Mouse (Mus musculus): Measurements from ENCODE around the gene Nosip.
A peak's percentile ranks its signal among the peaks of the same experiment; 100 is the strongest.
"Not testable (repeated sequence)": the region's sequence is repeated elsewhere in the genome, so short reads cannot be mapped to it uniquely, and the experiment has no call there.

Nosip gene

DNA sequence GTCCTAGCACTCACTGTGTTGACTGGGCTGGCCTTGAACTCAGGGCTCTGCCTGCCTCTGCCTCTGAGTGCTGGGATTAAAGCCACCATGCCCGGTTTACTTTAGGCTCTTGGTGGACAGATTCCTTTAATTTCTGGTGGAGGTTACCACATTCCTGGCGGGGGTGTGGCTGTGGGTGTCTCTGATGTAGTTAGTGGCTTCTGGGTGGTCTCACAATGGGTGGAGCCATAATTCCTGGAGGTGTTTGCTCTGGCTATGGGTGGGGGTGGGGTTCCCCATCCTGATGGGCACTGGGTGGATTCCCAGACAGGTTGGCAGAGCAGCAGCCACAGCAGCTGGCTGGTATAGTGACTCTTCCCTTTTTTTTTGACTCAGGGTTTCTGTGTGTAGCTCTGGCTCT lies 49.7 kb downstream of the Nosip start:
- DNase-seq (ENCODE audit: low read depth in 2 of 2, low spot score in 2 of 2) = no peak

DNA sequence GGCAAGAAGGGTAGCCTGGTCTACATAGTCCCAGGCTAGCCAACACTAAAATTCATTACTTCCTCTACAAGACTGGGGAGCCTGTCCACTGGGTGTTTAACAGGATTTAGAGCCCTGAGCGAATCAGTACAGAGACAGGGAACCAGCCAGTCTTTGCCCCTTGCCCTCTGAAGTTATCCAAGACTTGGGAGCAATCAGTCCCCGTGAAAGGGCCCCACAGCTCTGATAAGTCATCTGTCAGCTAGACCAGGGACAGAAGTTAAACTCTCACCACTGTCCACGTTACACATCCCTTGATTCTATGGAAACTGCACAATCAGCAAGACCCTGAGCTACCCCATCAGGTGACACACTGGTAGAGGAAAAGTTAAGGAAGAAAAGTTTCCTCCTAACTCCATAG lies 50.3 kb downstream of the Nosip start:
- DNase-seq (ENCODE audit: low read depth in 2 of 2, low spot score in 2 of 2) = no peak

DNA sequence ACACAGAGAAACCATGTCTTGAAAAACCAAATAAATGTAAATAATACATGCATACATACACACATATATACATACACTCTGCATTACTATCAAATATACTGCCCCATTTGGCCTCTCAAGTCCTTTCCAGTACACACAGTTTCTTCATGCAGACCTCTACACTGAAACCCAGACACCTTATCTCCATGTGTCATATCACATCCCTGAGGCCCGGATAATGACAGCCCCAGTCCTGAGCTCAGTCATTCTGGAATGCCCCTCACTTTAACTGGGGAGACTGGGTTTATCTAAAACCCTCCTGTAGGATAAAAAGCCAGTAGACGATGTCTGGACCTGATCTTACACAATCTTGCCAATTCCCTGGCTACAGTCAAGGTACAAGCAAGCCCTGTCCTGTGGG lies 51.2 kb downstream of the Nosip start:
- DNase-seq (ENCODE audit: low read depth in 2 of 2, low spot score in 2 of 2) = no peak

DNA sequence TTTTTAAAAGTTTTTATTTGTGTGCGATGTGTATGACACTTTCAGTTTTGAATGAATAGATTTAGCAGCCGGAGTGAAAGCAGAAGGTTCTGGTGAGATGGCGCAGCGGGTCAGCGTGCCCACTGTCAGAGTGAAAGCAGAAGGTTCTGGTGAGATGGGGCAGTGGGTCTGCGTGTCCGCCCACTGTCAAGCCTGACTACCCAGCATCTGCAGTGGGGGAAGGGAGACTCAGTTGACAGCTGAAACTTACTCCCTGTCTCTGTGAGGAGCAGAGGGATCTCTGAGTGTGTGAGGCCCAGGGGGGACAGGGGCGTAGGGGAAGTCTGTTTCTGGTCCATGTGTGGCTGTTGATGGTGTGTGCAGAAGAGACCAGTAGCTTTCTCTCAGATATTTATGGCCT lies 55.3 kb downstream of the Nosip start:
- DNase-seq (ENCODE audit: low read depth in 2 of 2, low spot score in 2 of 2) = no peak

DNA sequence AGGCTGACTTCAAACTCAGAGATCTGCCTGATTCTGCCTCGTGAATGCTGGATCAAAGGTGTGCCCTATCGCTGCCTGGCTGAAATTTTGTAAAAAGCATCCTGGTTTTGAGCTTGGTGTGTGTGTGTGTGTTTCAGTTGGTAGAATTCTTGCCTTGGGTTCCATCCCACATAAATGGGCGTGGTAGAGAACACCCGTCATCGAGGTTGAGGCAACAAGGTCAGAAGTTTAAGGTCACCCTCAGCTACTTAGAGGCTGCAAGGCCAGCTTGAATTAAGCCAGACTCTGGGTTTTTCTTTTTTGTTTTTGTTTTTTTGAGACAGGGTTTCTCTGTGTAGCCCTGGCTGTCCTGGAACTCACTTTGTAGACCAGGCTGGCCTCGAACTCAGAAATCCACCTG lies 56.1 kb downstream of the Nosip start:
- no peak for DNase-seq (ENCODE audit: low read depth in 2 of 2, low spot score in 2 of 2)

DNA sequence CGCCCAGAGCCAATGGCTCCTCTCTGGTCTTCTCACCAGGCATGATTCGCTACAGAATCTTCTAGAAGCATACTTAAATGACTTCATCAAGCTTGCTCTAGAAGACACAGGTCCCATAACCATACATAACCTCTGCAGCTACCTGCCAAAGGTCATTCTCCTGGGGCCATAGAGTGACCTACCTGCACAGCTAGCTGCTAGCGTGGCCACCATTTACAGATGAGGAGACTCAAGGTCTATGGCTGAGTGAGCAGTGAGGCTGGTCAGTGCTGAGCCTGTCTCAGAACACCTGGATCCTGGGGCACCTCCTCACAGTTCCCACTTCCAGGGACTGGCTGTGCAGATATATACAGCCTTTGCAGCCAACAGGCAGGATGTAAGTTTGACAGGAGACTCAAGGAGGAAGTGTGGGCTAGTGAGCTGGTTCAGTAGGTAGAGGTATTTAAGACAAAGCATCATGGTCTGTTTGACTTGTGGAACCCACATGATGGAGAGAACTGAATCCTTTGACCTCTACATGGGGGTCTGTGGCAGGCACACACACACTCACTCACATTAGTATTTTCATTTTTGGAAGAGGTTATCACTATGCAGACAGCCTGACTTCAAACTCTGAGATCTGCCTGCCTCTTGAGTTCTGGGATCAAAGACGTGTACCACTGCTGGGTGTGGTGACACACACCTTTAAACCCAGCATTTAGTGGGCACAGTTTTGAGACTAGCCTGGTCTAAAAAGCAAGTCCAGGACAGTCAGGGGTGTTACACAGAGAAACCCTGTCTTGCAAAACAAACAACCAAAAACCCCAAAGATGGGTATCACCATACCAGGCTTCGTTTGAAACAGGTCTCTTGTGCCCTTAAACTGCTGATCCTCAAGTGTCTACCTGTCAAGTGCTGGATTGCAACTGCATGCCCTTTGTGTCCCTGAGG lies 57.8 kb downstream of the Nosip start:
- DNase-seq (ENCODE audit: low read depth in 2 of 2, low spot score in 2 of 2) = no peak

DNA sequence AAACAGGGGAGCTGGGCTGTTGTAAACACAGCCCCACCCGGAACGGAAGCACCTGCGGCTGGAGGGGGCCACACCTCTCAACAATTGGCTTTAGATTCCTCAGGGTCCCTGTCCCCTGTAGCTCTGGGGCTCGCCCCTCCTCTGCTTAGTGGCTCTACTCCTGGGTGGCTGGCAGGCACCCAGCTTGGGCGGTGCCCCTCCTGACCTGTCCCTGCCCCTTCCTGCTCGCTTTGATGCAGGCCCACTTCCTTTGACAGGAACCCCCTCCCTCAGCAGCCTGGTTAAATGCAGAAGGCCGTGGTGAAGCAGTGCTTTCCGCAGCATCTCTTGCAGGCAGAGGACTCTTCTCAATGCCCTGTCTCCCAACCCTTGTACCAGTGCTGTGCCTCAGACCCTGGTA lies 59.2 kb downstream of the Nosip start:
- peak; percentile 82 to 83 for DNase-seq (ENCODE audit: low read depth in 2 of 2, low spot score in 2 of 2)

DNA sequence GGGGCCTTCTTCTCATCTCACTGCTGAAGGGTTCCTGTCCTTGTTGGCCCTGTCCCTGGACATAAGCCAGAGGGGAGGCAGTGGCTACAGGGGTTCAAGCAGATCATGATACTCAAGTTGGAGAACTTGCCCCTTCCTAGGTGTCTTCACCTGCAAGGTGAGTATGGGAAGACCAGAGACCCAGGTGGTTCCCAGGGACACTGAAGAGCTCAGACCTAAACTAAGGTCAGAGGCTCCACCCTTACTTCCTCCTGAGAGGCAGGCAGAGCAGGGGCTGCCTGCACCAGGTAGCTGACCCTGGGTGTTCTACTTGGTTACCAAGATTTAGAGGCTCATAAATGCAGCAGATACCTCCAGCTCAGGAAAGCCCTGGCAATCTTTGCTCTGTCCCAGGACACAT lies 59.7 kb downstream of the Nosip start:
- DNase-seq (ENCODE audit: low read depth in 2 of 2, low spot score in 2 of 2) = no peak

DNA sequence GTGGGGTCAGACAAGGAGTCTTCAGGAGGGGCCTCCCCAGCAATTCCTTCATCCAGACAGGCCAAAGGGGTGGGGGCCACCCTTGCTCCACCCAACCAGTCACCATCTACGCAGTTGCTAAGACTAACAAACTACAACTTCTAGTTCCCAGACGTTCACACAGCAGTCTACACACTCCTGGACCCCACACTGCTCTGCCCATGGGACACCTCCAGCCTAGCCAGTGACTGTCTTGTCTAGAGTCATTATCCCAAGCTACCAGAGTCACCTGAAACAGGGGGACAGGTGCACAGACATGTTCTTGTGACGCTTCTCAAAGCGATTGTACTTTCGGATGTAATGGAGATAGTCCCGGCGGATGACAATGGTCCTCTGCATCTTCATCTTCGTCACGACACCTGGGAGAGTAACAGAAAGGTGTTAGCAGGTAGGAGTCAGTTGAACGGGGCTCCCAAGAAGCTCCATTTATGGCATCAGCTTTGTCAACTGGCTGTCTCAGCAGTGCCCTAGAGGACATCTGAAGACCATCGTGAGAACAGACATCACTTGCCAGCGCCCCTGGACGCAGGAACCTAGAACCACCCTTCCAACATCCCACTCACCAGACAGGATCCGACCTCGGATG lies 60.4 kb downstream of the Nosip start:
- no peak for DNase-seq (ENCODE audit: low read depth in 2 of 2, low spot score in 2 of 2)

DNA sequence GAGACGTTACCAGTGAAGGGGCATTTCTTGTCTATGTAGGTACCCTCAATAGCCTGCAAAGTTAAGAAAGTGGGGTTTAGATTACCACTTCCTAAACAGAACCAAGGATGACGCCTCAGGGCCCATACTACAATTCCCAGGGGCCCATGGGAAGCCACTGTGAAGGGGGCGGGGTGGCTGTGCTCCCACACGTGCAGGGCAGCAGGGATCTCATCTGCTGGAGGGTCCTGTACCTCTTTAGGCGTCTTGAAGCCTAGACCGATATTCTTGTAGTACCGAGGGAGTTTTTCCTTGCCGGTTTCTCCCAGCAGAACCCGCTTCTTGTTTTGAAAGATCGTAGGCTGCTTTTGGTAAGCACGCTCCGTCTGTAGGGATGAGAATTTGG lies 60.9 kb downstream of the Nosip start:
- DNase-seq (ENCODE audit: low read depth in 2 of 2, low spot score in 2 of 2) = no peak

DNA sequence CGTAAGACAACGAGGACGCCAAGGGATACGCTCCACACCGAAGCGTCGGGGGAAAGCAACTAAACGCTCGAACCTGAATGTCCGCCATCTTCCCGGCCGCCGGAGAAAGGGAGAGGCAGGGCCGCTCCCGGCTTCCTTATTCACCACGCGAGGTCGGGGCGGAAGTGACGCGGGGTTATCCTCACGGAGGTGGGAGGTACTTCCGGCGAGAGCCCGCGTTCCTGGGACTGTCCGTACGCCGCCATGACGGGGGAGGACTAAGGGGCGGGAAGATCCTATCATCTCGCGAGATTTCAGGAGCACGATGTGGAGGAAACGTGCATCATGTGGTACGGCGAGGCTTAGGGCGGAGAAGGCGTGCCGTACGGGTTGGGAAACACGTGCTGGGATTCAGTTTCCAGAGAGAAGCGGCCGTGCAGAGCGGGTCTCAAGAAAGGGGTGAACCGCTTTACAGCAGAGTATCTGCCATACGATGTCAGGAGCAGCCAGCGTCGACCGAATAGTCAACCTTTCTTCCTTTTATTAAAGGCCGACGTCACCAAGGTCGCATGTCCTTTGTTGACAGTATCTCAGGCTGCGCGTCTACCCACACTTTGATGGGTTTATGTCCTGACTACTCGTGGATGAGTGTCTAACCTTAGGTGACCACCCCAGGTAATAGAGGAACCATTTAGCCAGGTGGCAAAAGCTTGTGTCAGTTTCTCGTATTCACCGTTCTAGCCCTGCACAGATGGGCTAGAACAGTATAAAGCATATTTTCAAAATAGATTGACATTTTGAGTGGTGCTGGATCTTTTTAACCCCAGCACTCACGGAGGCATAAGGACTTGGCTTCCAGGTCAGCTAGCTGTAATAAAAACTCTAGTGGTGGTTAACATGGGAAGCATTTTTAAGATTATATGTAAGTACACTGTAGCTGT lies 62.3 kb downstream of the Nosip start, which contains the start of gene Rps11:
Gene Rps11, minus strand, starts transcription at position 216 of the 920 bp plus-strand sequence.
- DNase-seq (ENCODE audit: low read depth in 2 of 2, low spot score in 2 of 2) = peak; percentile 97 to 98

DNA sequence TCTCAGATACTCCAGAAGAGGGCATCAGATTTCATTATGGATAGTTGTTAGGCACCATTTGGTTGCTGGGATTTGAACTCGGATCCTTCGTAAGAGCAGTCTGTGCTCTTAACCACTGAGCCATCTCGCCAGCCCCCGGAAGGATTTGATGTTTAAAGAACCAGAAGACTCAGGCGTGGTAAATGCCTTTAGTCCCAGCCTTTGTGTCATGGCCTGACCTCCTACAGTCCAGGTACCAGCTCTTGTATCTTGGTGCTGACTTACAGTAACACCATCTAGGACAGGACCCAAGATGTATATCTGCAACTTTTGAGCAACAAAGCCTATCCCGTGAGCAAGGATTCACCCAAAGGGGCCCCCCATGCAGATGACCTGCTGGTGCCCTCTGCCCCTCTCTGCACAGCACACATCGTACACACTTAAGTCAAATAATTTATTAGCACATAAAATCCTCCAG lies 62.9 kb downstream of the Nosip start:
- no peak for DNase-seq (ENCODE audit: low read depth in 2 of 2, low spot score in 2 of 2)

DNA sequence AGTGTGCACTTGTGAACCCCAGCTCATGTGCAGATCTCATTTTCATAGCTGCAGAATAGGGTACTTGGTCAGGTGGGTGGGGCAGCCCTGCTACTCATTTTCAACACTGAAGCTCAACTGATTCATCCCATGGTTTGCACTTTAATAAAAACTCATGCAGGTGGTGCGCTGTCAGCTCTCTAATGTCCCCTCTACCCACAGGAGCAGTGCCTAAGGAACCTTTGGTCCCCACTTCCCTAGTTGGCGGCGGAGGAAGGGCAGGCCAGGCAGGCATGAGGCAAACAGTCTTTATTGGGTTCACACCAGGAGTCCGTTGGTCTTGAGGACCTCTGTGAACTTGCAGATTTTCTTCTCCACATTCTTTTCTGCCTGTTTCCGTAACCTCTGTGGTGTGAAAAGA lies 63.4 kb downstream of the Nosip start:
- DNase-seq (ENCODE audit: low read depth in 2 of 2, low spot score in 2 of 2) = not testable (repeated sequence)

DNA sequence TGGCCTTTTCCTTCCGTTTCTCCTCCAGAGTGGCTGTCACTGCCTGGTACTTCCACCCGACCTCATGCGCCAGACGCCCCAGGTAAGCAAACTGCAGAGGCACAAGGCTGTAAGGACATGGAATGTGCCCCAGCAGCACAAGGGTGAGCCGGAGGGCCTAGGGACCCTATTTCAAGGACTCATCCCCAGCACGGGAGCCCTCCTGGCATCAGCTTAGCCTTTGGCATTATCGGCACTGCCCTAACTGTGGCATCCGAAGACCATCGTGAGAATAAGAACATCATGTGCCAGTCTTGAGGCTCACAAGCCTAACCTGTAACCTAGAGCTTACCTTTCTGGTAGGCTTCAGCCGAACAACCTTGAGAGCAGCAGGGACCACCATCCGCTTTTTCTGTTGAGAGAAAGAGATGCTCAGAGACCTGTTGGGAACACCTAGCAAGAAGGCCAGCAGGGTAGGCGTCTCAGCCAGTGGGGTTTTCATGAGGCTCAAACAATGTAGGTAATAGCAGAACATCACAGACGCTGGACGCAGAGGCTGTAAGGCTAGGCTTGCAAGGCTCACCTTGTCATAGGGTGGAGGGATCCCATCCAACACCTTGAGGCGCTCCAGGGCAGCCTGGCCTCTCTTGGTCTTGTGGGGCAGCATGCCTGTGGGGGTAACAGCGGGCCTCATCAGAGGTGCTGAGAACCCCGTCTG lies 64.1 kb downstream of the Nosip start:
- DNase-seq (ENCODE audit: low read depth in 2 of 2, low spot score in 2 of 2) = no peak

DNA sequence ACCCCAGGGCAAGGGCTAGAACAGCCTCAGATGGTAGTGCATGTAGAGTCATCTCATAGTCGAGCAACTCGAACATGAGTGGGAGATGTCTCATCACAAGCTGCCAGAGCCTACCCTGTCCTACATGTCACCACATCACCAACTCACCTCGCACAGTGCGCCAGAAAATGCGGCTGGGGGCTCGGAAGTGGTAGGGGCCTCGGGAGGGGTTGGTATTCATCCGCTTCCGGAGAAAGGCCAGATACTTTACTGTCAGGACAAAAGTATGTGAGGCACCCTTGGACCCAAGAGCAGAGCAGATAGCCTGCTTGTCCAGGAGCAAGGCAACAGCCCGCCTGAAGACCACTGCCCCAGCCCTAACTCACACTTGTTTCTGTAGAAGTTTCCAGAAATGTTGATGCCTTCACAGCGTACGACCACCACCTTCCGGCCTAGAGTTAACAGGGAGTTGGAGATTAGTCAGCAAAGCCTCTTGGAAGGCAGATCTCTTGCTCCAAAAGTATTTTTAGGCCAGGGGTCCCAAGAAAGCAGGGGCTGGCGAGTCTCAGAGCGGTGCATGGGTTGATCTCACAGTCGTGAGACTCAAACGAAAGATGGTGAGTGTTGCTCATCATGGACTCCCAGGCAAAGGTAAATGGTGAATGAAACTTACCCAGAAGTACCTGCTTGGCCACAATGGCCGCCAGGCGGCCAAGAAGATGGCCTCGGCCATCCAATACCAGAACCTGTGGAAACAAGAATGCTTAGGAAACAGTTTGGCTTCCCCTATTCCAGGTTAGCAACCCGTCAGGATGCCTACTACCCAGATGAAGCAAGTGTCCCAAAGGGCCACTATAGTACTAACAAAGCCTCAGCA lies 64.8 kb downstream of the Nosip start:
- no peak for DNase-seq (ENCODE audit: low read depth in 2 of 2, low spot score in 2 of 2)

Measured in CD8-positive naive resting alpha-beta T cell, adult 2 months (primary cell).